Mouse (Mus musculus) kidney, adult 8-10 months (tissue): ENCODE results near the gene Mthfd1l.
"Not testable (repeated sequence)": the region's sequence is repeated elsewhere in the genome, so short reads cannot be mapped to it uniquely, and the experiment has no call there.

ENCODE experiments used
- DNase-seq, 2 experiments: peaks; one replicate each; pipeline ENCODE4 v3.0.0; 2022

Mthfd1l gene

DNA sequence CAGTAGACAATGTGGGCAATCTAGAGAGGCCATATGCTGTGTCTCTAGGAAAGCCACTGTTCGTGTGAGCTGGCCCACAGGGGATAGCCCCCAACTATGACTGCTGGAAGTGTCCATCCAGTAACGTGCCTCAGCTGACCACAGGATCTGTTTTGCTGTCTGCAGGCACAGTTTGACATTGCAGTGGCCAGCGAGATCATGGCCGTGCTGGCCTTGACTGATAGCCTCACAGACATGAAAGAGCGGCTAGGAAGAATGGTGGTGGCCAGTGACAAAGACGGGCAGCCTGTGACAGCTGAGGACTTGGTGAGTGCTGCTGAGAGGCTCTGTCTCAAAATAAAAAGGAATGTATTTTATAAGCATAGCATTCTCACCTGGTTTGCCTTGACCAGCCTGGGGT, 74.7 kb downstream of the Mthfd1l start:
- DNase-seq: no peak

DNA sequence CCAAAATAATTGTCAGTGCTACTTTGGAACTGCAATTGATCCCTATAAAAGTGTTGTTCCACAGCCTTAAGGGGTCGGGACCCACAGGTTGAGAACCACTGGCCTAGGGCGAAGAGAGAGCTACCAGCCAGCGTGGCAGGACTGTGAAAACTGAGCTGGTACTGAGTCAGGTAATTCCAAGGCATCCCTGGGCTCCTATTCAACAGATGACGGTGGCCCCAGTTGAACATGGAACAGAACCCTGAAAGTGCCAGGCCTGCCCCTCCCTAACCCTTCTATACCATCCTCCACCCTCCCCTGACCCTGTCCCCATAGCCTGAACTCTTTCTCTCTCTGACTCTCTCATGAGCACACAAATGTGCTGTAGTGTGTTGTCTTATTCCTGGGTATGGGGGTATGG, 77.3 kb downstream of the Mthfd1l start:
- DNase-seq: no peak

DNA sequence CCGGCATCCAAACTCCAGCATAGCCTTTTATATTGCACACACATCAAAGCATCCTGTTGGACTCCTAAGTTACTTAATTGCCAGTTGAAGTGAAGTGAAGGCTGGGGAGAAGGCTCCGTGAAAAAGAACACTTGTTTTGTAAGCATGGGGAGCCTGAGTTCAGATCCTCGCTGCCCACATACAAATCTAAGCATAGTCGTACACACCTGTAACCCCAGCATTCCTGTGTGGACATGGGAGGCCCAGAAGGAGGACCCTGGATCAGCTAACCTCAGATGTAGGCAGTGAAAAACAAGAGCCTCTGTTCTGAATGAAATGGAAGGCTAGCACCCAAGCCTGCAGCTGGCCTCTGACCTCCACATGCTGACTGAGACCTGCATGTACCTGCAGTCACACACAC, 79.8 kb downstream of the Mthfd1l start:
- no peak for DNase-seq

DNA sequence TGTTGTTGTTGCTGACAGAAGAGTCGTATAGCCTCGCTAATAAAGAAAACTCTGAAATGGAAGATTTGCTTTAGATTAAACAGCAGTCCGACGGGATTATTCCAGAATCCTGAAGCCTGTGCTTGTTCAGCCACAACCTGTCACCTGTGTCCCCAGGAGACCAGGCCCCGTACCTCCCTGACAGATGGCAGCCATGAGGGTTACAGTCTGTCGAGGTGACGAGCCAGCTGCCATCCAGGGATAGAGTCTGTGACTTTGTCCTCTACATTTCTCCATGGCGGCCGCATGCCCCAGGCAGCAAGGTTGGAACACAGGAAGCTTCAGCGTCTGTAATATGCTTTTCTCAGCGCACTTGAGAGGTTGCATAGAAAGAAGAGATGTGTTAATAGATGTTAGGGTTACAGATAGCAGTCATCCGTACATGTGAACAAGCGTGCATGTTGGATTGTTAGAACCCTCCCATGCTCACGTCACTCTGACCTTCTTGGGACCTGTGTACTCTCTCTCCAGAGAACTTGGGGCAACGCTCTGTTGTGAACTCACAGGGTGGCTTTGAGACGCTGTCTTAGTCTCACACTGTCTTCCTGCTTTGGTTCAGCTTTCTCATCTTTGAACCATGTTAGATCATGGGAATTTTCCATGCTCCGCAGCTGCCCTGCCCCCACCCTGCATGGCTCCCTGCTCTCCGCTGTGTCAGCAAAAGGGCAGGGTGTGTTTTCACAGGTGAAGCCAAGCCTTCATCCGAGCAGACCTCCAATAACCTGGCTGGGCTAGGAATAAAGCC, 80.6 kb downstream of the Mthfd1l start:
- DNase-seq: peak; percentile 56 to 75

DNA sequence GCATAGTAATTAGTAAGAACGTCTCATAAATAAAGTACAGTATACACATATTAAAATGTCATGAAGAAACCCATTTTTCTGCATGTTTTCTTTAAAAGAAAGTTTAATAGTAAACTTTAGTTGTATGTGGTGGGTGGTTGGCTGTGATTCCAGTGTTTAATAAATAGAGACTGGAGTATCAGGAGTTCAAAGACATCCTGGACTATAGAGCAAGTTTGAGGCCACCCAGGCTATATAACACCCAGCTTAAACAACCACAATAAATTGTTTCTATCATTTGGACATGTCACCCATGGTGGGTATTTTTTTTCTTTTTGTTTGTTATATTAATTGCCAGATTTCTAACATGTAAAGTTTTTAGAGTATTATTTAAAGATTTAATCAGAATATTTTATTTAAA, 81.7 kb downstream of the Mthfd1l start:
- no peak for DNase-seq

DNA sequence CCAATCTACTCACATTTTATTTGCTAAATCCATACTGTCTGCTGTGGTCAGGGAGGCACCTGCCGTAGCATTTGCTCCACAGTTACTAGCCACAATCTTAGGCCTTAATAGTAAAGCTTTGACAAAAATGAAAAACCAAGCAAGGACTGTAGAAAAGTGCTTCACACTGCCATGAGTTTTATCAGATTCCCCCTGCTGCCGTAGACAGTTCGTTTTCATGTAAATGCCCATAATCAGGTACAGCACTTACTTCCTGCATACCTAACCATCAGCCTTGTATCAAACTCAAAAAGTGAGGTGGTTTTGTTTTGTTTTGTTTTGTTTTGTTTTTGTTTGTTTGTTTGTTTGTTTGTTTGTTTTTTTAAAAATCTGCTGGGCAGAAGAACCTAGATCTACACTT, 84.5 kb downstream of the Mthfd1l start:
- DNase-seq: no peak

DNA sequence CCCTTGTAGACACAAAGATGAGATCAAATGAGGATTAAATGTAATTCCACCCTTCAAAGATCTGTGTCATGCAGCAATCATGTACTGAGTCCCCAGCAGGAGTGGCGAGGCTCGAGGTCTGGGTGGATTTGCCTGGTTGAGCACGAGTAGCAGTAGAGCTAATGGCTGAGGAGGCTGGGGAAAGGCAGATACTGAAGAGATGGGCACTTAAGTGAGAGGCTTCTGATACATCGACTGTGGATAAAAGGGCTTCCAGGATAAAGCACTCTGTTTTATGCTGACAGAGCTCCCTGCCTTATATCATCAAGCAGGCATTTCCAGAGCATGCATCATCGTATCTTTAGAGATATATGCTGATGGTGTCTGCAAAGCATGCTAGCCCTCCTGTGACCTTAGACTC, 84.9 kb downstream of the Mthfd1l start:
- DNase-seq: no peak

DNA sequence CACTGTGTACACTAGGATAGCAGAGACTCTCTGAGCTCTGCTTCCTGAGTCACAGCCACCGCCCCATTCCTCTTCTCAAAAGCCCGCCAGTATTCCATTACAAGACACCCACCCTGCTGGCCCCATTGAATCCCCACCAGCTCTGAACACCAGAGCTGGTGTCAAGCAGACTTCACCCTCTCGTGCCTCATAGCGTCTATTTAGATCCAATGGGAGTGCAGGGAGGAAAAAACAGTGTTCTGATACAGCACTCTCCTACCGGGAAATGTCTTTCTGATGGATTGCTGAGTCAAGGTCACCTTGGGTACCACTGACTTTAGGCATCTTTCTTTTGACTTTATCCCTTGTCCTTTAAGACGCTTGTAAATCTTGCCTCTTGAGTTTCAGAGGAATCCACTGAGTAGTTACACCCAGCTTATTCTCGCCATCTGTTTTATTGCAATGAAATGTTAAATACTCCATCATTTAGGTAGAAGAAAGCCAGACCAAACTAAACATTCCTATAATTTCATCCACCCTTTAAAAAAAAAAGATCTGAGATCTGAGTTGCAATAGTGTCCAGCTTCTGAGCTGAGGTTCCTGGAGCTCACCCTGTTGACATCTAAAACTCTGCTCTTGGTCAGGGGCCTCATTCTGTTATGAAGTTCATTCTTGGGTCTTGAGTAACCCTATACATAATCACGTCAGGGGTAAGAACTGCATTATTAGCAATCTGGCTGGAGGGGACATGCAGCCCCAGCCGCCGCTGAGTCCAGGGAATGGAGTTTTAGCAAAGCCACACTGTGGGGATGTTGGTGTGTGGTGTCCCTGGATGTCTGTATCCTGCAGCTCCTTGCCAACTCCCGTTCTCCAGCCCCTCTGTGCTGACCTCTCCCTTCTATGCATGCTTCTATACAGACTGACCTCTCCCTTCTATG, 88.4 kb downstream of the Mthfd1l start:
- no peak for DNase-seq

DNA sequence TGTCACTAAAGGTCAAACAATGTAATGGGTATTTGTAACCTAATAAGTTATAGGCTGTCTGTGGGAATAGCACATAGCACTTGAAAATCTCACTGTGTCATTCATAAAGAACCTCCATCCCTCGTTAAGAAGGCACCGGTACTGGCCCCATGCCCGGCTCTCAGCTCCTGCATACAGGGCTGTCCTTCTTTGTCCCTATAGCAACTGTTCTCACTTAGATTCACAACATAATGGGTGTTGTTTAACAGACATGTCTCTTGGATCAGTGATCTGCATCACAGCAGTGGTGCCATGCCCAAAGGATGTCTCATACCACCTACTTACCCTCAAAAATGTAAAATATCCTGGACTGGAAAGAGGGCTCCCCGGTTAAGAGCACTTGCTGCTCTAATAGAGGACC, 90.6 kb downstream of the Mthfd1l start:
- DNase-seq: no peak

DNA sequence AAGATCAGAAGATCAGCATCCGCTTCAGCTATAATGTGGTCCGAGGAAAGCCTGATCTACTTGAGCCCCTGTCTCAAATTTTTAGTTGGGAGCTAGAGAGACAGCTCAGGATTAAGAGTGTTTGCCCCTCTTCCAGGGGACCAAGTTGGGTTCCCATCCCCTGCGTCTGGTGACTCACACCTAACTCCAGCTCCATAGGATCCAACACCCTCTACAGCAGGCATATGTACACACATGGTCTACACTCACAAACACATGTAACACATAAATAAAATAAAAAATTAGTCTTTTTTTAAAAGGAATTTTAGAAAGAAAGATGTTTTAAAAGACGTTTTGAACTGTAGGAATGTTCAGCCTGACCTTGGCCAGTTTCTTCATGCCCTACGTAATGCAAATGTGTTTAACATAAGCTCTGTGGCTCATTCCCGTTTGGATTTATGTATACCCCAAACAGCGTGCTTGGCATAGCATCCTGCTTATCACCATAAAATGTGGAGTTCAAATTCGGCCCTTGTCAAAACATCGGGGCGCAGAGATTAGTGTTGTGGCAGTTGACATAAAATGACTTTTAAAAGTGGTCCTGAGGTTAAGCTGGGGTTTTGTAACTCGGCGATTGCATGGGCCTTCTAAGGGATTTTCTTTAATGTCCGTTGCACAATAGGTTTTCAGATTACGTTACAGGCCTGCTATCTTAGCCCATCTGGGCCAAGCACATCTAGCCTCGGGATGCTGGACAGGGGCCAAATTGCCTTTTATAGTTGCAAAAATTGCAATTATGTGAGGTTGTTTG, 92.6 kb downstream of the Mthfd1l start:
- DNase-seq: no peak

DNA sequence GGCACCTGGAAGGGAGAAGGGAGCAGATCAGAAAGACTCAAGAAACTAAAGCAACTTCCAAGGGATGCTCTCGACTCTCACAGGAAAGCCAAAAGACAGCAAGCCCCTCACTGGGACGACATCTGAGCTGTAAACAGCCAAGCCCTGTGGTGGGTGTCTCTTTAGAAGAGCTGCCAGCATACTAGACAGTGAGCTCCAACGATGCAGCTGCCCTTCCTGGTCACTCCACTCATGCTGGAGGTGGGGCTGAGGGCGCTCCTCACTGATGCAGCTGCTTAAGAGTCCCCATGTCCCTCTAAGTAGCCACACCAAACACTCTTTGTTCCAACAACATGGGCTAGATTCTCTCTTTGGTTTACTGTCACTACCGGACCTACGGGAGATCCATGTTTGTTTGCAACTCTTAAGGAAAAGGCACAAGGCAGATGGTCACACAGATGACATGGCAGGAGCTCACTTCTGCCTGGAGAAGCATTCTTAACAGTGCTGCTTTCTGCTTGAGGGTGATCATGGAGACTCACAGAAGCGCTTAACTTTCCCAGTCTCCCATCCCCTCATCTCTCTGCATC, 96.4 kb downstream of the Mthfd1l start:
- DNase-seq: no peak

DNA sequence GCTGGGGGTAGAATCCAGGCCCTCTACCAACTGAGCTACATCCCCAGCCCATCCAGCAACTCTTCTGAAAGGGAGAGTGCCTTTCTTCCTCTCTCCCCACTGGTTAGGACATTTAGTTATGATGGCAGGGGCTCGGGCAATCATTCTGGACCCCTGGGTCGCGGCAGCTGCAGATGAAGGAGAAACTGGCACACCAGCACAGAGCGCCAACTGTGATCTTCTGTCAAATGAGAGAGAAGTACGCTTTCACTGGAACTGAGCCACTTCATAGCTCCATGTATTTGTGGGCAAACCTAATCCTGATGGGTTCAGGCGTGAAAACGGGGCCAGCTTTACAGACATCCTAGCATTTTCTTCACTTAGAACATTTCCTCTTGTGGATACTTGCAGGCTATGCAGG, 97.1 kb downstream of the Mthfd1l start:
- DNase-seq: no peak

DNA sequence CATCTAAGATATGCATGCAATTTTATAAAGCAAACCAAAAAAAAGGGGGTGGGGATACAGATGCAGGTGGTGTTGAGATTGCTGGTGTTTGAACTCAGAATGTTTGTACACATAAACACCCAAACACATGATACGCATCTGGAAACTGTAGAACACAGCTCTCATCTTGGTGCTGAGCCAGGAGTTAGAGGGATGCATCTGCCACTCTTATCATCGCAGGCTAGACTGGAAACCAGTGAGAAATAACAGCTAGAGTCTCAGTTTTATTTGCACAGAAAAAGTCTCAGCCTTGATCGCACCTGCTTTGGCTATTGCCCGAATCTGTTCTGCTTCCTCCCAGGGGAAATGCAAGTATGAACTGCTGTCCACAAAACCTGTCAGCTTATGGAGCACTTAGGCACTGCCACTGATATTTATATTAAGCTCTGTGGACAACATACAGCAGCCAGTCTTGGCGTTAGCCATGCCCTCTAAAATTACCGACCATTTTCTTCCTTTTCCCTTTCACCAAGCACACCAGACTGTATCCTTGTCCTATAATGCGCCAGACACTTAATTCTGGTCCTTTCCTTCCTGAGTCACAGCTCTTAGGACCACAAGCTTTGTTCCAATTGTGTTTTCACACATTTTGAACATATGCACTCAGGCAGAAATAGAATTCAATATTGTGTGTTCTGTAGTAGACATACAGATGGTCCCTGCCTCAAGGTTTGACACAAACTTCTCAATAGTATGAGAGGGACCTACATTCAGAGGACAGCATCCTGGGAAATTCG, 98.3 kb downstream of the Mthfd1l start:
- no peak for DNase-seq

DNA sequence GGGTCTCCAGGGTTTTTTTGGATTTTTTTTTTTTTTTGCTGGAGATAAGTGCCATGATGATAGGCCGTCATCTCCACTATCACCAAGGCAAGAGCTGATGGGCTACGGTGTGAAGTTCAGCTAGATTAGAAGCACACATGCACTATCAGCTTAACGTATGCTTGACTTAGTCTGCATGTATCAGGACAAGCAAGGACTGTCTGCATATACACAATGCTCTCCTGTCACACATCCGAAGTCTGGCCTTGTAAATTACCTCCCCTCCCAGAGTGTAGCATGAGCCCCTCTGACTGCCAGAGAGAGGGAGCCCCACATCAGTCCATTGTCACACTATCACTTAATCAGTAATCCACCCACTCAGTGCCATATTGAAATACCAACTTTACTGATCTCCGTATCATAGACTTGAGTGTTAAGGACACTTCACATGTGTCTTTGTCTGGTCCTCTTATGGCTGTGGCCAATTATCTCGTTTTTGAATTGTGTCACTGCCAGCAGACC, 99.0 kb downstream of the Mthfd1l start:
- no peak for DNase-seq

DNA sequence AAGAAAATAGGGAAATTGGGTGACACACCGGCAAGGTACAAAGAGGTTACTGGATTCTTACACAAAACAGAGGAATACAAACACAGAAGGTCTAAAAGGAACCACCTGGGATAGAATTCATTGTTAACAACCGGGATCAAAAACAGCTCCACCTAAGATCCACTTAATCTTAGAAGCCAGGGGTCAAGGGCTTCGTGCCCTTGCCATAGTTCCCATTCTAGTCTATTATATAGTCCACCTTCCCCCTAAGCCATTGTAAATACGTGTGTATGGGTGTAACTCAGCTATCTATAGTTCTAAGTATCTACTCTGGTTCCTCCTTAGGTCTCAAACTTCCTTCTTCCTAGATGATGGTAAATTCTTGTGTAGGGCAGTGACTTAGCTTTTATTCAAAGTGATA, 99.6 kb downstream of the Mthfd1l start:
- DNase-seq: not testable (repeated sequence)

DNA sequence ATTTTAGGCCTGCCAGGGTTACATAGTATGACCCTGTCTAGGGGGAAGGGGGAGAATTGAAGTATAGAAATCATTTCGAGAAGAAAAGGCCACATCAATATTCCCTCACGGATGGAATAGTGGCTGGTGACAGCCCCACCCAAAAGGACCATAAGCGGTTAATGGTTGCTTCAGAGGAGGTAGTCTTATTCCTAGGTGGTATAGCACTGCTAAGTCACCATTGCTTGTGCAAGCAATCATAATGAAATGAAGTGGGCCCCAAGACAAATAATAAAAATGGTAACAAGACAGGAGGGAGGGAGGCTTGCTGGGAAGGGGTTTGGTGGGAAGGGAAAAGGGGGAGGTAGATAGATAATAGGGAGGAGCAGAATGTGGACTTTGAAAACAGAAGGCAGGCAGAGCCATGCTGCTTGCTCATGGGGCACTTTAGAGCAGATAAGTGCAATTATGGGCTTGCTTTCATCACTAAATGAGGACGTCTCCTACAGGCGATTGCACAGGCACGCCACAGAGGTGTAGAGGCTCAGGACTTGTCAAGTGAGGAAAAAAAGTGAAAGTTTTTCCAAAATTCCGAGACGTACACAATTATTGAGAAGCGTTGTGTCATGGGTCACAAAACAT, 105.4 kb downstream of the Mthfd1l start:
- no peak for DNase-seq

DNA sequence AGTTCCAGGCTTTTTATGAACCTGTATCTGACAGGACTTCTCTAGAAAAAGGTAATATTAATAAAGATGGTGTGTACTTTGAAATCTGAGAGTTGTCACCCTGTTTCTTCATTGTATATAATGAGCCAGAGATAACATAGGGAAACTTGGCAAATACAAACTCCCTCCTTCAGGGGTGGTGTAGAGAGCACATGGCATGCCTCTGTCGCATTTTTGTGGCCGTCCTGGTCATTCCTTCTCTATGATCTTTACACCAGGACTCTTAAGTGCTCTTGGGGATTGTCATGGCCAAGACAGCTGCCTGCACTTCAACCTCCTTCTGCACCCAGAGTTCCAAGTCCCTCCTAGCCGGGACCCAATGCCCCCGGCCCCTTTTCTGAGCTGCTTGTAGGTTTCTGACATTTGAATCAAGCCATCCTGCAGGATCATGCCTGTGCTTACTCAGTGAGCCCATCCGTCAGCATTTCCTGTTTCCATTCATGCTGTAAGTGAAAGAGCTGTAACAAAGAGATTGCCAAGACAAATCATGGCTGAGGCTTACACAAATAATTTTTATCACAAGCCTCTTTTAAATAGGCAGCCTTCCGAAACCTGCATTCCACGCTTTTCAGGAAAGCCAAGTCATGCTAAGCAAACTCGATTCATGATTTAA, 106.2 kb downstream of the Mthfd1l start:
- DNase-seq: peak; percentile 9 to 33

DNA sequence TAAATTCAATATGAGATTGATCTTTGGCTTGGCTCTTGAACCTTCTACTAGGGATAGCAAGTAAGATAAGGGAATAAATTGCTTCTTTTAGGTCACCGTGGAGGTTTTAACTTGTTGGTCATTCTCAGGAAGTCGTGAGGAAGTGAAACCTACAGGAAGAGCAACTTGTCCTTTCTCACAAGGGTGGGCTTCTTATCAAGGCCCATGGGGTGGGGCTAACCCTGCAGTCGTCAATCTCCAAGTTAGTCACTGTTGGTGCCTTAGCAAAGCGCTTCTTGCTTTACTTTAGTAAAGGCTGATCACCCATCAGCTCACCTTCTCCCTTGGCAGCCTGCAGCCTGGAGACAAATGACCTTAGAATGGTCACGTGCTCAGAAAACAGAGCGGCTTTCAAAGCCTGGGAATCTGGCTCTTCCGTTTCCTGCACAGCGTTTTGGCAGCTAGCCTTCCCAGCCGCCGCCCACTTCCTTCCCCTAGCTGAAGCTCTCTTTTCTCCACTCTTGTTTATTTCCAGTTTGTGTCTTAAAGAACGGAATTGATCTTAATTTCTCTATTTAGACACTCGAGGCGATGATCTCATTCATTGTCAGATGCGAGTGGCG, 106.8 kb downstream of the Mthfd1l start:
- peak; percentile 75 to 76 for DNase-seq

DNA sequence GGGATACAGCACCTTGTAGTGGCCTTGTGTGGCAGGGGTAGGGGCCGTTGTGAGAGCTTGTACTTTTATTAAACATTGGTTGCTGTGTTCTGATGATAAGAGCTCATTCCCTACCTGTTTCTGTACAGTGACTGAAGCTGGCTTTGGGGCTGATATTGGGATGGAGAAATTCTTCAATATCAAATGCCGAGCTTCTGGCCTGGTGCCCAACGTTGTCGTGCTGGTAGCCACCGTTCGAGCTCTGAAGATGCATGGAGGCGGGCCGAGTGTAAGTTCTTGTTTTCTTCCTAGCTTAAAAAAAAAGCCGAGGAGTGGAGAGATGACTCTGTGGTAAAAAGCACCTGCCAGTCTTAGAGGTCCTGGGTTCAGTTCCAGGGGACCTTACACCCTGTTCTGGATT, 110.7 kb downstream of the Mthfd1l start:
- no peak for DNase-seq

DNA sequence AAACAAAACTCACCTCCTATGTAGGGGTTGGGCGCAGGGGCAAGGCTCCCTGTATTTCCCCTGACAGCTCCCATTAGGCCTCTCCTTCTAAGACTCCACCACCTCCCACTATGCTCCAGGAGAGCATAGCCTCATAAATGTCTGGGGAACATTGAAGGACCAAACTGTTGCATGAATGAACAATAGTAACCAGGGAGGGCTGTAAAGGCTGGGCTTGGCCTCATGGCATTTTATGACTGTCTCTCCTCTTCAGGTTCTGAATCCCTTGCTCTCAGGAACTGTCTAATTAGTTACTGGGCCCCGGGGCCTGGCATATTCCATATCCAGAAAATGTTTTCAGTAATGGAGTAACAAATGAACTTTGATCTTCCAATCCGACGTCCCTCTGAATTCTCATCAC, 112.0 kb downstream of the Mthfd1l start:
- no peak for DNase-seq
